Mouse (Mus musculus): ENCODE data around the gene Sox5.
A peak's percentile ranks its signal among the peaks of the same experiment; 100 is the strongest.

The Sox5 gene

DNA sequence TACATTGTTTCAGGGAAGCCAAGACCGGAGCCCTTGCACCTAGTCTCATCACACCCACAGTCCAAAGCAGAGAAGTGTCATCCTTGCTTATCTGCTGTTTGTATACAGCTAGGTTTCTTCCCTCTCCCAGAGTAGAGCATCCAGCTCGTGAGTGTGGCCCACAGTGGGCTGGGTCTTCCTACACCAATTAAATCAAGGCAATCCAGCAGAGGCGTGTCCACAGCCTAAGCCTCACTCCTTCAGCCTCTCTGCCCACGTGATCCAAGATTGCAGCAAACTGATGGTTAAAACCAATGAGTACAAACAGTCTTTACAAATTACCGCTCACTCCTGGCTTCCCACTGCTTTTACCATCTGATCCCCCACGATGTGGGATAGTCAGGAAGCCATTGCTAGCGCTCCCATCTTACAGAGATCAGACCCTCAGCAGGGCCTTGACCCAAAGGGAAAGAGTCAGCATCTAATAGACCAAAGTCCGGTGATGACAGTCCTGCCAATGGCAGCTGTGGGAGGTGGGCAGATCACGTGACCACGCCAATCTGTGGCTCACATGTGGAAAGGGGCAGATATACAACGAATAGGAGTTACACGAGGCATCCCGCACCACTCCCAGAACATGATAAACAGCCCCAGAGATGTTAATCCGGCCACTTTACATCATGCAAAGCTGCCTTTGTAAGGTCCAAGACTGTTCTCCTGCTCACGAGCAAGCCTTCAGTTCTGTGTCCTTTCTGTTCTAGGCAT is 9.4 kb downstream of the Sox5 start:
- no peak for DNase-seq (ENCODE audit: low spot score)

DNA sequence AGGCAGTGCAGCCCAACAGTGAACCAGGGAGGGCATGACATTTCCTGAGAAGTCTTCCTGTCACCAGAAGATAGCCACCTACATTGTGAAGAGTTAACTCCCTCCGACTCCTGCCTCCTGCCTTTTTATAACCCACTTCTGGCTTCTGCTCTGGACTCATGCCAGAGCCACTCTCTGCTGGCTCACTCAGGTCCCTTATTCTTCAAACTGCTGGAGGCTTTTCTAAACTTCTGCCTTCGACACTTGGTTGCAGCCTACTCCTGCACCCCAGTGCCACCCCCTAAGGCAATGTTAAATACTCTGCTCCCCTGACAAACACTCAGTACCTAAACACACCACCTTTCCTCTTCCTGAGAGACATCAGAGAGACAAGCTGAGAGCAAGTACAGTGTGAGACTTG is 12.7 kb downstream of the Sox5 start:
- DNase-seq (ENCODE audit: low spot score), result no peak

DNA sequence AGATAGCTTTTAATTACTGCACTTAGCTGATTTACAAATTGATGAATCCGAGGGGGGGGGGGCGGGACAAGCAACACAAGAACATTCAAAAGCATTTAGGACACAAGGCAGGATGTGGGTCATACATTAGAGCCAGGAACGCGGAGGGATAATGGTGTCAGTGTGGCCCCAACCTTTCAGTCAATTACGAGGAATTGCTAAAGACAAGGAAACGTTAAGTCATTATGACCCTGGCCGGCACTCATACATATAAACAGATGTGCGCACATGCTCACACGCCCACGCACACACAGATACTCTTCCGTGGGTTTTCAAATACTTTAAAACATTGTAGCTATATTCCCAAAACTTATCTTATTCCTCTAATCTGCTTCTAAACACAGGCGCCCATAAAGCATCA is 19.9 kb downstream of the Sox5 start:
- no peak for DNase-seq (ENCODE audit: low spot score)

DNA sequence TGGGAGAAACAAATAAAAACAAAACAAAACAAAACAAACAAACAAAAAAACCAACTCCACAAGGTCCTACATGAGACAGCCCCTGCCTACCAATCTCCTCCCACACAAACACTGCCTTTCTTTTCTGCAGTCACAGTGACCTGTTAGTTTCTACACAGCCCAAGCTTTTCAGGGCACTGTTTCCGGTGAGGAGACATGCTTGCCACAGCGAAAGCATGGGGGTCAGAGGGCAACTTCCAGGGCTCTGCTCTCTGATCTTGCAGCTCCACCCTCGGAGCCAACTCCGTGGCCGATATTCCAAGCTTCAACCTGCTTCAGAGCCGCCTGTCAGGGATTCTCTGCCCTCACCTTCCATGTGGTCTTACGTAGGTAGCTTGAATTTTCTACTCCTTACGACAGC is 22.6 kb downstream of the Sox5 start:
- DNase-seq (ENCODE audit: low spot score), result no peak

DNA sequence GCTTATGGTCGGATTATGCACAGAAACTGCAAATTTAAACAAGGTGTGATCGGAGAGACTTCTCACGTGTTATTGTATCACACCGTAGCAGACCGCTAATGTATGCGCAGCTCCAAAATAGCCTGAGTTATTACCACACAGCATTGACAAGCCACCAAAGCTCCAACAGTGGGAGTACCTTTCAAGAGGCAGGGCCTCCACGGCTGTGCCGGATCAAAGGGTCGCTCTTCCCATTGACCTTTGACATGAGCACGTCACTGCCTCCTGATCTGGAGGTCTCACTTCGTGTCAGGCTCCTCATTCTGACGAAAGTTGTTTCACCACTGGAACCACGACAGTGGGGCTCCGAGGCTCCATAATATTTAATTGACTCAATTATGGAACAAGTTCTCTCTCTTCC is 24.4 kb downstream of the Sox5 start:
- DNase-seq (ENCODE audit: low spot score), result no peak

DNA sequence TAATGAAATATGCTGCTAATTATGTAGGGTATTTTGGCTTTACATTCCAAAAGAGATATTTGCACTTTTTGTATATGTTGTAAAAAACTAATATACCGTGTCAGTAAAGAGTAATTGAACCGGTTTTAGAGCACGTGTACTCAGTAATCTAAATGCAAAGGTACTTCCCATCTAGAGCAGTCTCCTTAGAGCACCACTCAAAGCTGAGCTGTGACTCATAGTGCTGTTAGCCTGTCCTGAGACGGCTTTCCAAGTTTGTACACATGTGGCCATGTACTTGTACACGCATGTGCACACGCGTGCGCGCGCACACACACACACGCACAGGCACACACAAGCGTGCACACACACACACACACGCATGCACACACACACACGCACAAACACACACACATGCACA is 25.3 kb downstream of the Sox5 start:
- no peak for DNase-seq (ENCODE audit: low spot score)

DNA sequence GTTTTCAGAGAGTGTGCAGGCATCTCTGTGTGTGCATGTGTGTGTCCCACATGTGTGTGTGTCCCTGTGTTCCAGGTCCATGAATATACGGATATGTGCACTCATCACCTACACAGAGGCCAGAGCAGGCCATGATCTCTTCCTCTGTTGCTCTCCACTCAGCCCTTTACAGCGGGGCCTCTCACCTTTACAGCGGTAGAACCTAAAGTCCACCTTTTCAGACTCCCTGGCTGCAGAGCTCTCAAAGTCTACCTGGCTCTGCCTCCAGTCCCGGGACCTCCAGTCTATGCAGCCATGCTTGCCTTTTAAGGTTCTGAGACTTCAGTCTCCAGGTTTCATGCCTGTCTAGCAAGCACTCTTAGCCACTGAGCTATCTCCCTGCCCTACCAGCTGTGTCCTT is 26.5 kb downstream of the Sox5 start:
- DNase-seq (ENCODE audit: low spot score), result no peak

DNA sequence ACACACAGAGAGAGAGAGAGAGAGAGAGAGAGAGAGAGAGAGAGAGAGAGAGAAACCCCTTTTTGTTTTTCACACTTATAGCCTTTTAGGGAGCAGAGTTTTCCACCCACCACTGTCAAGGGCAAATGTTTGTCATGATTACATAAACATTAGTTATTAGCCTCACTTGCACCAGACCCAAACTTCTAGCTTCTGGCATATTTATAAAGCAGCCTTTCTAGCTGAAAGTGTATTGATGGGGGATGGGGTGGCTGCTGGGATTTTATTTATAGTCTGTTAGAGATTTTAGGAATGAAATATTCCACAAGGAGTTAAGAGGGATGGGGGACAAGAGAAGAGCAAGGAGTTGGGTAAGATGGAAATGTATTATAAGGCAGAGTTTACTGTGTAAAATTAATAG is 27.4 kb downstream of the Sox5 start:
- no peak for DNase-seq (ENCODE audit: low spot score)

DNA sequence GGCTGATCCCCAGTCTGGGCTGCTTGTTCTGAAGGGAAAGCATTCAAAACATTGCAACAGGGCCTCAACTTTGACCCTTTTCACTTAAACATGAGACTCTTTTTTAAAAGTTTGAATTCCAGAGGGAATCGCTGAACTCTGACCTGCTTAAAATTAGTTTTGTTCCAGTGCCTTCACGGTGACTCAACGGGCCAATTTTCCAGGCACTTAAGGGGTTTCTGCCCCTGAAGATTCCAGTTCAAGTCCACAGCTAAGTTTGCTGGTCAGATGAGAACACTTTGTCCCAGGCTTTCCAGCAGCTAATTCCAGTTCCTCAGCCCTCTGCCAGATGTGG is 27.8 kb downstream of the Sox5 start:
- no peak for DNase-seq (ENCODE audit: low spot score)

DNA sequence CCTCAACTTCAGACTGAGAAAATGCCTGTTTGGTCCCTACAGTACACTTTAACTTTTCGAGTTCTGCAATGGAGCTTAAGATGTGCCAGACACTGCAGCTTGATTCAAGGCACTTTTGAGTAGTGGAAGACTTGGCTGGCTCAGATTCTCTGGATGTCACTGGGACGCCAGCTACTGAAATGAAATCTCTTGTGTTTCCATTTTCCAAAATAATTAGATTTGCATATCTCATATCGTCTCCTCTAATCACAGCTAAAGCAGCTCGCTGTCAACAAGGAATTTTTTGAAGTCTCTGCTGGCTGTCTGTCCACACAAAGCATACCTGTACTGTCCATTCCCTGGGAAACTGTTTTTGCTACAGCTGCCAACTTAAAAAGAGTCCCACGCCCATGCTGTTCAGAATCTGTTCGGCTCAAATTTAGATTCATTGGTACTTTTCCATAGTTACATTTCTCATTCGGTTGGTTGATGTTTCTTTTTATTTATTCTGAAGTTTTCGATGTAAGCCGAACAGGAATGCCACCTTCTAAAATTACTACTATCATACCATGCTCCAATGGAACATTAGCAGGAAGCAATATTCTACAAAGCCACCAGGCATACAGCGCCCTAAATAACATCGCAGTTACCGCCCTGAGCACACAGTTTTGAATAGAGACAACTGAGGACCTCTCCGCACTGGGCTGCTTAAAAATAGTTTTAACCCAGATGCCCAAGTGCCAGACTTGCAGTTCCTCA is 28.4 kb downstream of the Sox5 start:
- no peak for DNase-seq (ENCODE audit: low spot score)

DNA sequence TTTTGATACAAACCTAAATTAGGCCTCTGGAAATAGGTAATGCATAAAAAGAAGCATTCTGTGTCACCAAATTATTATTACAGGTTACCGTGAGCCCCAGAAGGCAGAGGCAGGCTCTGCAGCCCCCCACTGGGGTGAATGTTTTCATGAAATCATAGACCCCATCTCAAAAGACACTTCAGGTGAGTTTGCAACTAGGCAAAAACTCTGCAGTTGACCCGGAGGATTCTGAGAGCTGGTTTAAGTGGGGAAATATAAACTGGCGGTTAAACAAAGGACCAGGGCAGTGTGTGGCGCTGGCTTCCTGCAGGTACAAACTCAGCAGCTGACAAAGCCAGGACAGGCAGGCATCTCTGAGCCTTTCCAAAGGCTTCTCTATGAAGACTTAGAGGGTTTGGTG is 30.2 kb downstream of the Sox5 start:
- no peak for DNase-seq (ENCODE audit: low spot score)

DNA sequence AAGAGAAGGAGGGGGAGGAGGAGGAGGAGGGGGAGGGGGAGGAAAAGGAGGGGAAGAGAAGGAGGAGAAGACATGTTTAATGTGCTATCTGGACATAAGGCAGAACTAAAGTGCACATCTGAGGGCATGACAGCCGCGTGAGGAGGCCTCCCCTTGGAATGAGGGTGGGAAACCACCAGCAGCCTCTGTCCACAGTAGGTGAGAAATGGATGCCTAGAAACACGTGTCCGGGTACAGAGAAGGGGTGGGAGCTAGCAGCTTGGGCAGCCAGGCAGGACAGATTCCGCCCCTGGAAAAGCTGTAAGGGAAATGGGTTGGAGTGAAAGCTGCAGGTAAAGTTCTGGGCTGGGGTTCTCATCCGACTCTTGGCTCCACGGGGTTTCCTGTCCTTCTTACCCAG is 31.6 kb downstream of the Sox5 start:
- no peak for DNase-seq (ENCODE audit: low spot score)

DNA sequence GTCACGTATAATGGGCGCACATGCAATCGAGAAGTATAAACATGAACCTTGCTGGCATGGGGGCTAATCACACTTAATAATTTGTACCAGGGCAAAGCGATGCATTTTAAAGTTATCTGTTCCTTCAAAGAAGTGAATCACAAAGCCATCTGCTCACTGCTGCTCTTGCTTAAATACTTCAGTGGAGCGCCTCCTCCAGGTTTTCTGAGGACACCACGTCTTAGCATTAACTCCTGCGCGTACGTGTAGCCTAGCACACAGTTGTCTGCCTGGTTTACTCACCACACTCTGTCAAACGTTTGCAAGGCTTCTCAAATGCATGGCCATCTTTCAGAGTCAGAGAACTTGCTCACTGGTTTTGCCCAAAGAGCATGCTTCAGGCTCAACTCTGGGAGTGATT is 35.3 kb downstream of the Sox5 start:
- no peak for DNase-seq (ENCODE audit: low spot score)

DNA sequence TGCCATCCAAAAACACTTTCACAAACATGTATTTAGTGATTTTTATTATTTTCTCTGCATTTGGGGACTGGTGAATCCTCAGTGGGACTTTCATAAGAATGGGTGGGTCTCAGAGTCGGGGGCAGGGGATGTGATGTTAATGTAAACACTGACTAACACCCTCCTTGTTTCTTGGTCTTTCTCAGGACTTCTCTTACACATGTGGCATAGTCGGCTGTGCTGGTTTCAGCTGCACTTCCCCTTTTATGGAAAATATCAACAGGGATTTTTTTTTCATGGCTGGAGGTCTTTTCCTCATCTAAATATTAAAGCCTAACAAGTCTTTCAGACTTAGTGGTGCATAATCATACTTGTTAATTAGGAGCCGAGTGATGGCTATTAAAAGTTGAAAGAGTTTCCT is 39.2 kb downstream of the Sox5 start:
- DNase-seq (ENCODE audit: low spot score), result no peak

DNA sequence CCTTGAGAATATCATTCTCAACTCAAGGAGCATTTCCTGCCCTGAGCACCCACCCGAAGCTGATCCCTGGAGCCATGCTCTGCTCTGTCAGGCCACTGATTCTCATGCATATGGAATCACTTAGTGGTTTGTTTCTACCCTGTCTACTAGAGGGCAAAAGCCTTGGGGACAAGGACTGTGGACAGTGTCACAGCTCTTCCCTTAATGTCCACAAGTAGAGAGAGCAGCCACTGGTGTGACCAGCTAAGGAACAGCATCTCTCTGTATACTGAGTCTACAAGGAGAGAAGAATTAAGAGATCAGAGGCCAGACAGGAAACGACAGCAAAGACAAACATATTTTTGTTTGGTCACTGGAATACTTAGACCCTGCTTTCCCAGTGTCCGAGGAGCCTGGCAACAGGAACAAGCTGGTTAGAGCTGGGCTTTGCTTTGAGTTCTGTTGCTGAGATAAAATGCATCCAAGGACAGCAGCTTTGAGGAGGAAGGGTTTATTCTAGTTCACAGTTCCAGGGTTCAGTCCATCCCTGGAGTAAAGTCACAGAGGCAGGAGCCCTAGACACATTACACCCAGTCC is 40.6 kb downstream of the Sox5 start:
- DNase-seq (ENCODE audit: low spot score), result no peak

DNA sequence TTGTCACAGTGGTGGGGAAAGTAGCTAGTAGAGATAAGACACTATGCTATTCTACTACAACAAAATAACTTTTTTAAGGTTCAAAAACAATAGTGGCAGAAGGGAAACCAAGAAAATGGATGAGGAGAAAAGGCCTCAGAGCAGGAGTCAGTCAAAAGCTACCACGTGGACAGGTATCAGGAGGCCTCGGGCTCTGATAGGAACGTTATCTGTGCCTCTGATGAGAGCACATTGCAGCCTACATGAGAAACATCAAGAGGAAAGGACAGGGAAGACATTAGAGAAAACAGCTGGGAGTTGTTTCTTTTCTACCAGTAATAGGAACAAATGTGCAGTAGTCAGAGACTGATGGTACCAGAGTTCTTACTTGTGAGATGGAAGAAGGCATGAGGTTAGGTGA is 41.4 kb downstream of the Sox5 start:
- no peak for DNase-seq (ENCODE audit: low spot score)

DNA sequence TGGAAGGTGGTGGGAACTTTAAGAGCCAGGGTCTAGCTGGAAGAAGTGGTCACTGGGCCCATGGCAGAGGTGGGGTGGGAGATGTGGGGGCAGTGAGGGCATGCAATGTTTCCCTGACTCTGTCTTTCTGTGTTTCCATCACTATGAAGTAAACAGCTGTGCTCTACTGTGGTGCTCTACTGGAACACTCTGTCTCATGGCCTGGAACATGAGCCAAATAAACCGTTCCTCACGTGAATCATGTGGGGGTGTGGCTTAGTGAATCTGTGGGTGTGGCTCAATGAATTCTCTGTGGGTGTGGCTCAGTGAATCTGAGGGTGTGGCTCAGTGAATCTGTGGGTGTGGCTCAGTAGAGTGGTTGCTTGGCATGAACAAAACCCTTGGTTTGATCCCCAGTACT is 42.0 kb downstream of the Sox5 start:
- DNase-seq (ENCODE audit: low spot score), result no peak

DNA sequence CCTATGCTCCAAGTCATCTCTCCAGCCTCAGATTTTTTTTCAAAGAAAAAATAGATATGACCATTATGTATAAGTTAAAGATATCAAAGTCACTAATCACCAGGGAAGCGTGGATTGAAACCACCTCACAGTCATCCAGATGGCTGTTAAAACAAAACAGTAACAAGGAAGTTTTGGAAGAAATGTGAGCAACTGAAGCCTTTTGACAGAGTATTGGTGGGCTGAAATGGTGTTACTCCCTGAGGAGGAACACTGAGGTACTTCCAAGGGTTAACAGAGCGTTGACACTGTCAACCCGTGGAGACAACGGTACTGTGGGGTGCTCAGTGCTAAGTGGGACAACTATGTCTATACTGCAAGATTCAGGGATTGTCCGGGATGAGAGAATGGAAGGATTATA is 44.0 kb downstream of the Sox5 start:
- DNase-seq (ENCODE audit: low spot score), result no peak

DNA sequence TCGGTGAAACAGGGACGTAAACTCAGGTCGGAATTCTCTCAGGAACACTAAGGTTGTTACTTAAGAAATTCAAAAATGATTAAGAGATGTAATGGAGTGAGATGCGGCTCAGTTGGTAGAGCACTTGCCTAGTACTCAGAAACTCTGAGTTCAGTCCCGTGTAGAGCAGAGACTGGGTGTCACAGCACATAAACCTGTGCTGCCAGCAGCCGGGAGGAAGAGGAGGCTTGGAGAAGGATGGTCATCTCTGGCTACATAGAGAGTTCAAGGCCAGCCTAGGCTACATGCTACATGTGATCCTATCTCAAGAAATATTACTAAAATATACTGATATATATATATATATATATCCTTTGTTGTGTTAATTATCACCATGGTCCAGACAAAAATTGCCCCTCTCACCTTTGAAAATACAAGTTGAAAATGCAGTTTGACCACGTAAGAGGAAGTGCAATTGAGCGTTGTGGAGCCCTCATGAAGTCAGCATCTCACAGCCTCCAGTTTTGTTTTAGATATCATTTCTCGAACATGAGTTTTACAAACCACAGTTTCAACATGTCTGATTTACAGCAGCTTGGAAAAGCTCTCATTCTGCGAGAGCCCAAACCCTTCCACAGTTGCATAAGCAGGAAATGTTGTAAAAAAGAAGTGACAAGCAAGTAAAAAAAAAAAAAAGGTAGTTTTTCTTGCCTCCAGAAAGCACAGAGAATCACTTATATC is 50.4 kb downstream of the Sox5 start:
- no peak for DNase-seq (ENCODE audit: low spot score)

DNA sequence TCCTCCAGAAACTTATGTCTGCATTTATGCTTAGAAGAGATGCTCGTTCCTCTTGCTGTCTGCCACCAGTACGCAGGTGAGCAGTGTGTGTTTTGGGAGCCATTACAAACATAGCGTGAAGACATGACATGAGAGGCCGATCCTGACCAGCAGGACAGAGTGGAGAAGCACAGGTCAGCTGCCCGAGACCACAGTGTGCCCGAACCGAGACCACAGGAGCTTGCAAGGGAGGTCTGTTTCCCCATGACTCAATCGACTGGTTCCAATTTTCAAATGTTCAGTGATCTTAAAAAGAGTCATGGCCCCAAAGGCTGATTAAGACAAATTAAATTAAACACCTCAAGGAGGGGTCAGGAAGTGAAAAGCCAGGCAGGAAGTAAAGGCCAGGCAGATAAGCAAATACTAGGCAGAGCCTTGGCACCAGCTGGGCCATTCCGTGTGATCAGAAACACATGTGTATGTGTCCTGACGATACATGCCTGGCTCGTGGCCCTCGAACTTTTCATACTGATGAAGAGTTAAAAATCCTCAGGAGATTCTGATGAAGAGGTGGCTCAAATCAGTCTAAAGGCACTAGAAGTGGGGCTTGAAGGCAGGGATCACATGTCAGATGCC is 58.1 kb downstream of the Sox5 start:
- no peak for DNase-seq (ENCODE audit: low spot score)

DNA sequence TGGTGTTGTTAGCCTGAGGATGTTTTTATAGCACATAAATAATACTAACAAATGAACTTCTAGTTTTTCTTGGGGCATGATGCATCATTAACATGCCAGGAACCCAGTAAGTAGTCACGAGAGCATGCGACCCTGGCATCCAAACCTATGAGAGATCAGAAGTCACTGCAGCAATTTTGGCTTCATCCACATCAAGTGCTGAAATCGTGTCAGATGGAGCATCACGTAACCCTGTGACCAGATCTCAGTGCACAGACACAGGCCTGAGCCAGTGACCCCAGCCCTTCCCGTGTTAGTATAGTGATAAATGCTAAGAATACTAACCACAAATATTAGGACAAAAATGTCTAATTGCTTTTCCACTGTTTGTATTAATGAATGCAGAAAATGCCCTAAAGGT is 58.8 kb downstream of the Sox5 start:
- DNase-seq (ENCODE audit: low spot score), result no peak

DNA sequence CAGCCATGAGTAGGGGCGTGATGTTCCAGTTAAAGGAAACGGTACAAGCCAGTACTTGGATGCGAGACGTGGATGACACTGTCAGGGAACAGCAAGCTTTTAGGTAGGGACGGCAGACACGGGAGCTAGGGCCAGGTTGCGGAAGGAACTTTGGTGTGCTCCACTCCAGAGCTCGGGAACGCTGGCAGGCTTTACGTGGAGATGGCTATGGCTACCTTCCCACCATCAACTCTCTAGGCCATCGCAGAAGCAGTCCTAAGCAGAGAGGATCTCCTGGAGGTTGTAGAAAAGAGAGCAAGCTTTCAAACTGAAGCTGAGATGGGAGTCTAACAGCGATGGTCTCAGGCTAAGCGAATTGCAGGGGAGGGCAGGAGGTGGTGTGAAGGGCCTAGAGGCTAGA is 60.9 kb downstream of the Sox5 start:
- no peak for DNase-seq (ENCODE audit: low spot score)

DNA sequence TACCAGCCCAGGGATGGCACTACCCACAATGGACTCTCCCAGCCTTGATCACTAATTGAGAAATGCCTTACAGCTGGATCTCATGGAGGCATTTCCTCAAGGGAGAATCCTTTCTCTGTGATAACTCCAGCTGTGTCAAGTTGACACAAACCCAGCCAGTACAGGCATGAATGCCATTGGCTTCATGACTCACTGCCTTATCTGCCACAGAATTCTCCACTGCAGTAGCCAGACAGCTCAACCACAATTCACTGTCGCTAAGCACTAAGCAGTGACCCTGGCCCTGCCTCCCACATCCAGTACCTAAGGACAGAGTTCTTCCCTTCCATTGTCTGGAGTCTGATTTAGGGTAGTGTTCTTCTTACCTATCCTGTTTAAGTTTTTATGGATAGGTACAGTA is 65.4 kb downstream of the Sox5 start:
- peak; percentile 37 for DNase-seq (ENCODE audit: low spot score)
